Mouse (Mus musculus) gastrocnemius, adult 2 months (tissue): Measurements from ENCODE around the gene Thbd. TPM values are rescaled to one million over a fixed set of nuclear protein-coding genes. Genes with fewer than 3 reads are reported as not detected.

ENCODE experiments used
- DNase-seq: peaks from one replicate; pipeline ENCODE4 v3.0.0; 2022
- H3K27ac ChIP-seq: fragments of 200-600 bp; 2 replicates; pipeline ENCODE4 v1.8.1; 2022; ENCODE audit warnings: mild to moderate bottlenecking
- H3K4me3 ChIP-seq: fragments of 200-600 bp; 2 replicates; pipeline ENCODE4 v1.8.1; 2022; ENCODE audit warnings: mild to moderate bottlenecking, moderate library complexity
- CTCF ChIP-seq: fragments of 200-600 bp; IDR thresholded peaks from 2 replicates; pipeline ENCODE4 v1.8.1; 2022; ENCODE audit warnings: antibody characterized with exemption, mild to moderate bottlenecking, moderate library complexity
- intact Hi-C: fragments of 180-260 bp; cut with DNase I; formaldehyde crosslinking; loops from one replicate; pipeline ENCODE4 v1.15.1; 2025
- total RNA-seq, 2 experiments: library from RNA; stranded (reverse); gene quantifications; 2 replicates each; pipeline ENCODE4 v1.2.3; 2021

Gene Thbd
- total RNA-seq, 2 experiments from 2014 or later: 13.0 to 24.0 TPM

- no peak overlapping the region for H3K4me3 ChIP-seq
- no peak for TF ChIP-seq CTCF
- DNase-seq: no peak
- no peak overlapping the region for H3K27ac ChIP-seq
- intact Hi-C loops: loop anchor here (5.0 to 10.0 kb wide), 5 partner anchors 63 to 288 kb away; no protein-coding TSS in a partner anchor
Measured at GRCm38 (mm10) chr2:148409821-148410220, 1.8 kb upstream of the Thbd start.

- peak; percentile 91 for DNase-seq
- intact Hi-C loops: loop anchor here (5.0 to 10.0 kb wide), 5 partner anchors 62 to 287 kb away; no protein-coding TSS in a partner anchor
- peak overlapping the region; percentile 85 for H3K27ac ChIP-seq
- TF ChIP-seq CTCF: peak; percentile 72
- H3K4me3 ChIP-seq: peak overlapping the region; percentile 71
Measured at GRCm38 (mm10) chr2:148409141-148409540, 1.2 kb upstream of the Thbd start.

GRCm38 (mm10) chr2:148408761-148409120 is 753 bp upstream of the Thbd start:
- TF ChIP-seq CTCF: no peak
- intact Hi-C loops: loop anchor here (5.0 to 10.0 kb wide), 5 partner anchors 61 to 286 kb away; no protein-coding TSS in a partner anchor
- Histone ChIP-seq H3K4me3 (peak overlapping the region; percentile 71), H3K27ac (peak overlapping the region; percentile 85)
- no peak for DNase-seq

- DNase-seq: peak; percentile 77
- Histone ChIP-seq H3K4me3 (peak overlapping the region; percentile 71), H3K27ac (peak overlapping the region; percentile 85)
- TF ChIP-seq CTCF: no peak
- intact Hi-C loops: loop anchor here (5.0 to 10.0 kb wide), 5 partner anchors 60 to 285 kb away; no protein-coding TSS in a partner anchor
Measured at GRCm38 (mm10) chr2:148406971-148407869, 768 bp downstream of the Thbd start.

GRCm38 (mm10) chr2:148406160-148406970 is 1.6 kb downstream of the Thbd start:
- Histone ChIP-seq H3K4me3 (peak overlapping the region; percentile 71), H3K27ac (peak overlapping the region; percentile 85)
- DNase-seq: peak; percentile 61
- intact Hi-C loops: loop anchor here (5.0 to 10.0 kb wide), 5 partner anchors 59 to 284 kb away; no protein-coding TSS in a partner anchor
- peak; percentile 41 for TF ChIP-seq CTCF

- Histone ChIP-seq H3K27ac (peak overlapping the region; percentile 85), H3K4me3 (peak overlapping the region; percentile 71)
- no peak for DNase-seq
- intact Hi-C loops: loop anchor here (5.0 to 10.0 kb wide), 5 partner anchors 58 to 283 kb away; no protein-coding TSS in a partner anchor
- TF ChIP-seq CTCF: no peak
Measured at GRCm38 (mm10) chr2:148404906-148405305, 3.1 kb downstream of the Thbd start.

GRCm38 (mm10) chr2:148402227-148402626 is 5.8 kb downstream of the Thbd start:
- no peak for TF ChIP-seq CTCF
- peak overlapping the region; percentile 71 for H3K4me3 ChIP-seq
- intact Hi-C loops: loop anchor here (10.0 kb wide), 1 partner anchor 253 kb away; no protein-coding TSS in a partner anchor
- no peak for DNase-seq
- no peak overlapping the region; the same call in 1 of the 2 replicates for H3K27ac ChIP-seq

- TF ChIP-seq CTCF: no peak
- DNase-seq: no peak
- no peak overlapping the region for H3K4me3 ChIP-seq
- intact Hi-C loops: loop anchor here (10.0 kb wide), 1 partner anchor 124 kb away; no protein-coding TSS in a partner anchor
- H3K27ac ChIP-seq: no peak overlapping the region; the same call in 1 of the 2 replicates
Measured at GRCm38 (mm10) chr2:148398901-148399685, 8.9 kb downstream of the Thbd start.

GRCm38 (mm10) chr2:148397784-148398100 is 10.2 kb downstream of the Thbd start:
- Histone ChIP-seq H3K27ac (peak overlapping the region; percentile 69), H3K4me3 (no peak overlapping the region; the same call in 1 of the 2 replicates)
- peak; percentile 75 for DNase-seq
- no peak for TF ChIP-seq CTCF
- intact Hi-C loops: loop anchor here (10.0 kb wide), 1 partner anchor 123 kb away; no protein-coding TSS in a partner anchor

GRCm38 (mm10) chr2:148397015-148397783 is 10.8 kb downstream of the Thbd start:
- intact Hi-C loops: loop anchor here (10.0 kb wide), 1 partner anchor 122 kb away; no protein-coding TSS in a partner anchor

GRCm38 (mm10) chr2:148396209-148396608 is 11.8 kb downstream of the Thbd start:
- no peak for DNase-seq
- intact Hi-C loops: loop anchor here (10.0 kb wide), 1 partner anchor 121 kb away; no protein-coding TSS in a partner anchor
- no peak for TF ChIP-seq CTCF
- Histone ChIP-seq H3K4me3 (peak overlapping the region; percentile 75), H3K27ac (0 out of 2 replicates have a peak overlapping the region, but pooled peaks have one; percentile 69)

More at GRCm38 (mm10) chr2:148397015-148397783, 10.8 kb downstream of the Thbd start:
- DNase-seq: no peak
- Histone ChIP-seq H3K27ac (peak overlapping the region; percentile 69), H3K4me3 (no peak overlapping the region; the same call in 1 of the 2 replicates)
- no peak for TF ChIP-seq CTCF
